Mouse (Mus musculus): ENCODE results near the gene Haus7.

DNA sequence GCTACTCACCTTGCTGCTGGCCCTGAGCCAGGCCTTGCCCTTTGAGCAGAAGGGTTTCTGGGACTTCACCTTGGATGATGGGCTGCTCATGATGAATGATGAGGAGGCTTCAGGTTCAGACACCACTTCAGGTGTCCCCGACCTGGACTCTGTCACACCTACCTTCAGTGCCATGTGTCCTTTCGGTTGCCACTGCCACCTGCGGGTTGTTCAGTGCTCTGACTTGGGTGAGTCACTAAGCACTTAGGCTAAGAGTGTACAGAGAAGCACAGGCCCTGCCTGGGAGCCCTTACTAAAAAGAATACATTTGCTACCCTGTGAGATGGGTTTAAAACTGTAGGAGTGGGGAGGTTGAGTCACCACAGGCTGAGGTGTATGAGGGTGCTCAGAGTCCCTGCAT is 32.0 kb upstream of the Haus7 start:
- TF ChIP-seq GATA1 (IDR thresholded peaks at IDR 0.05; ENCODE audit: low read length) (no peak), TAL1 (IDR thresholded peaks at IDR 0.05; ENCODE audit: low read length) (no peak)
